Mouse (Mus musculus): ENCODE results near the gene Dach2.
"Not testable (repeated sequence)": the region's sequence is repeated elsewhere in the genome, so short reads cannot be mapped to it uniquely, and the experiment has no call there.

The Dach2 gene

GRCm38 (mm10) chrX:113297404-113297803 is at the start of gene Dach2:
Gene Dach2 (plus strand): TSS chrX:113297510.
- no peak for DNase-seq (ENCODE audit: low read depth, low spot score)

- not testable (repeated sequence) for DNase-seq (ENCODE audit: low read depth, low spot score)
Measured at GRCm38 (mm10) chrX:113252427-113252826, 44.9 kb upstream of the Dach2 start.

GRCm38 (mm10) chrX:113298031-113298430 is 721 bp downstream of the Dach2 start:
- DNase-seq (ENCODE audit: low read depth, low spot score) = no peak

GRCm38 (mm10) chrX:113298468-113298867 is 1.2 kb downstream of the Dach2 start:
- no peak for DNase-seq (ENCODE audit: low read depth, low spot score)

GRCm38 (mm10) chrX:113304323-113304722 is 7.0 kb downstream of the Dach2 start:
- DNase-seq (ENCODE audit: low read depth, low spot score) = no peak

- DNase-seq (ENCODE audit: low read depth, low spot score) = no peak
Measured at GRCm38 (mm10) chrX:113338143-113338542, 40.8 kb downstream of the Dach2 start.

- no peak for DNase-seq (ENCODE audit: low read depth, low spot score)
Measured at GRCm38 (mm10) chrX:113394417-113394816, 97.1 kb downstream of the Dach2 start.

- DNase-seq (ENCODE audit: low read depth, low spot score) = no peak
Measured at GRCm38 (mm10) chrX:113408756-113409155, 111.4 kb downstream of the Dach2 start.

GRCm38 (mm10) chrX:113421517-113422187 is 124.3 kb downstream of the Dach2 start:
- DNase-seq (ENCODE audit: low read depth, low spot score) = no peak

- DNase-seq (ENCODE audit: low read depth, low spot score) = no peak
Measured at GRCm38 (mm10) chrX:113482131-113482530, 184.8 kb downstream of the Dach2 start.

GRCm38 (mm10) chrX:113545106-113545505 is 247.8 kb downstream of the Dach2 start:
- no peak for DNase-seq (ENCODE audit: low read depth, low spot score)

GRCm38 (mm10) chrX:113563897-113564296 is 266.6 kb downstream of the Dach2 start:
- DNase-seq (ENCODE audit: low read depth, low spot score) = no peak

- no peak for DNase-seq (ENCODE audit: low read depth, low spot score)
Measured at GRCm38 (mm10) chrX:113666069-113666468, 368.8 kb downstream of the Dach2 start.

GRCm38 (mm10) chrX:113687163-113687562 is 389.9 kb downstream of the Dach2 start:
- DNase-seq (ENCODE audit: low read depth, low spot score) = no peak

- DNase-seq (ENCODE audit: low read depth, low spot score) = no peak
Measured at GRCm38 (mm10) chrX:113712363-113712762, 415.1 kb downstream of the Dach2 start.

GRCm38 (mm10) chrX:113724124-113724523 is 426.8 kb downstream of the Dach2 start:
- DNase-seq (ENCODE audit: low read depth, low spot score) = no peak

GRCm38 (mm10) chrX:113747122-113747521 is 449.8 kb downstream of the Dach2 start:
- no peak for DNase-seq (ENCODE audit: low read depth, low spot score)

- peak; percentile 18 for DNase-seq (ENCODE audit: low read depth, low spot score)
Measured at GRCm38 (mm10) chrX:113792264-113792663, 495.0 kb downstream of the Dach2 start.

- DNase-seq (ENCODE audit: low read depth, low spot score) = no peak
Measured at GRCm38 (mm10) chrX:113810369-113810768, 513.1 kb downstream of the Dach2 start.

GRCm38 (mm10) chrX:113826810-113827209 is 529.5 kb downstream of the Dach2 start:
- no peak for DNase-seq (ENCODE audit: low read depth, low spot score)

GRCm38 (mm10) chrX:113833062-113833461 is 535.8 kb downstream of the Dach2 start:
- DNase-seq (ENCODE audit: low read depth, low spot score) = no peak

- peak; percentile 76 for DNase-seq (ENCODE audit: low read depth, low spot score)
Measured at GRCm38 (mm10) chrX:113867835-113868495, 570.7 kb downstream of the Dach2 start.

Data from A20 (cell line).